Mouse (Mus musculus): ENCODE results near the gene Creb3l2.
A peak's percentile ranks its signal among the peaks of the same experiment; 100 is the strongest.

Creb3l2 gene

GRCm38 (mm10) chr6:37325906-37326602, 115.9 kb downstream of the Creb3l2 start:
- DNase-seq (ENCODE audit: low spot score in 2 of 2) = no peak

DNA sequence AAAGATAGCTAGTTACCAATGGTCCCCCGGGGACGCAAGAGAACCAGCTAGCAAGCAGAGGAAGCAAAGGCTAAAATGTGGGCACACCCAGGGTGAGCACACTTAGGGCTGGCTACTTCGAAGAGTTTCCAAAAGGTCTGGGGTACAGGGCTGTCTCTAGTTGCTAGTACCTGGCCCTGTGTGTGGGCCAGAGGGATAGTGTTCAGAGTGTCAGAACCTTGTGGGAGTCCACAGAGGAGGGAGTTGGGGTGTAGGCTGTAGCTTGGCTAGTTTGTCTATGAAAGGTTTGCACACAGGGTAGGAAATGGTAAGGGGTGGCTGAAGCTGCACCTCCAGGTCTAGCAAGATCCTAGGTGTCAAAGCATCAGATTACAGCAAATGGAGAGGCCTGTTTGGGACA, 116.9 kb downstream of the Creb3l2 start:
- no peak for DNase-seq (ENCODE audit: low spot score in 2 of 2)

DNA sequence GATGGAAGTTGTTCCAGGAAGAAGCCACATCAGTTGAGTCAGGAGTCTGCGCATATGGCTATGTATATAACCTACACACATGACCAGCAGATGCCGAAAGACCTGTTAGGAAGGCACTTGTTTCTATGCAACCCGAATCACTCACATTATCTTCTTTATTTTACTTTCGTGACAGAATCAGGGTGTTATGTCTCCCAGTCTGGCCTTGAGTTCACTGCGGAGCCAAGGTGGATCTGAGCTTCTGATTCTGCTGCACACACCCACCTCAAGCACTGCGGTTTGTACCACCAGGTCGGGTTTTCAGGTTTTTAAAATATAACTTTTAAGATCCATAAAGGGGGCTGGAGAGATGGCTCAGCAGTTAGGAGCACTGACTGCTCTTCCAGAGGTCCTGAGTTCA, 119.3 kb downstream of the Creb3l2 start:
- no peak for DNase-seq (ENCODE audit: low spot score in 2 of 2)

DNA sequence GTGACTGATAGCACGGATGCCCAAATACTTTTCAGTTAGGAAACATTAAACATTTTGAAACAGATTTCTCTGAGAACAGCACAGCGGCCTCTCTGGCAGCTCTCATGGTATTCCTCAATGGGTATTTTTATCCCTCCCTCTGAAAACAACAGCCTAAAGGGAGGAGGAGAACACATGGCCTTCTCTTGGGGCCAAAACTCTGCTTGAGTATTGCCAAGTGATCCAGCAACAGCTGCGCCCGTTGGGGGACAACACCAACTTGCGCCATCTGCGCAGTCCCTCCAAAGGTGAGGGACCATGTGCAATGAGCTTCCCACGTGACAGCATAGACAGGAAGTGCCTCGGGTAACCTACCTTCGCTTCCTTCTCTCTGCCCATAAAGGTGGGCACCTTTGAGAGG, 119.9 kb downstream of the Creb3l2 start:
- DNase-seq (ENCODE audit: low spot score in 2 of 2) = peak; percentile 48 to 65

DNA sequence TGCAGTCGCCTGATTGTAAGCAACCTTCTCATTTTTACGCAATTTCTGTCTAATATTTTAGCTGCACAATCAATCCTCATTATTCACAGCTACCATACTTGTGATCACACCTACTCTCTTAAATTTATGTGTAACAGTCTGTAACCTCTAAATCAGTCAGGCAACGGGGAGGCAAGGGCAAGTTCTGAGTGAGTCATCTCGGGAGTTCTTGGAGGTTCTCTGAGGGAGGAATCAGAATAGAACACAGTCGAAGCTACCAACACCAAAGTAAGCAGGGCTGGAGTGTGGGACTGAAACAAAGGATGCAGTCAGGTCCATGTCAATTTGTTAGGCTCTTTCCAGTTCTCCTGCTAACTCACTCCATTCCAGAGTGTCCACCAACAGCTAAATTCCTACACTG, 124.0 kb downstream of the Creb3l2 start:
- peak in 1 of 2 experiments; percentile 33 for DNase-seq (ENCODE audit: low spot score in 2 of 2)

DNA sequence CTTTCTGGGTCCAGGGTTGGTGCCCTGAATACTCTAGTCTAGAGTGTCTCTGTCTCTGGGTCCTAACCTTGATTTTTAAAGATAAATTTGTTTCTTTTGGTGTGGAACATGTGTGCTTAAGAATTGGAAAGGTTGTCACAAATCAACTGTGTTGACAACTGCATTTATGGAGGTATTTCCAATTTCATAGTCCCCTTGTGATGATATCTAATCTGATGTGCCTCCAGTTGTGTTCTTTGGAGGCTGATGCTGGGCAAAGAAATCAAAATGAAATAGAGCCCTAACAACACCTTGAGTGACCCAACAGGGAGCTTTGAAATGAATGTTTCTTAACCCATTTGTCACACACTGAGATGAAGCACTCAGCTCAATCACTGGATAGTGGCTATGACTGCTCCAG, 126.5 kb downstream of the Creb3l2 start:
- DNase-seq (ENCODE audit: low spot score in 2 of 2) = no peak

DNA sequence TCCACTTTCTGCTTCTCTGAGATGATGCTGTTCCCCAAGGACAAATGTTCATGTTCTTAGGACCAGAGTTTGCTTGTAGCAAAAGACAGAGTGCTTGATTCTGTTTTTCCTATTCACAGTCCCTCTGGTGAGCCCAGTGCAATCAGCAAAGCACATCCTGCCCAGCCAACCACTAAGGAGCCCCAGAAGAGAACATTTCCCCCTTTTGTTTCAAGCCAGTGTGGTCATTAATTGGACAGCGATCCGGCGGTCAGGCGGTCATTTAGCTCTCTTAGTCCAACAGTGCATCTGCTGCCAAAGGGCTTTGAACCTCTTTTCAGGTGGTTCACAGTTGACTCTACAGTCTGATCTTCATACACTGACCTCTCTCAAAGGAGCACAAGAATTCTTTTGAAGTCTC, 131.3 kb downstream of the Creb3l2 start:
- DNase-seq (ENCODE audit: low spot score in 2 of 2) = no peak

GRCm38 (mm10) chr6:37306616-37307015, 135.3 kb downstream of the Creb3l2 start:
- no peak for DNase-seq (ENCODE audit: low spot score in 2 of 2)

- DNase-seq (ENCODE audit: low spot score in 2 of 2) = peak in 1 of 2 experiments; percentile 51
Measured at GRCm38 (mm10) chr6:37300492-37300891, 141.5 kb downstream of the Creb3l2 start.

GRCm38 (mm10) chr6:37299562-37300390, 142.2 kb downstream of the Creb3l2 start, which contains the start of gene Dgki:
Gene Dgki, minus strand, starts transcription at chr6:37300184.
- peak; percentile 86 to 88 for DNase-seq (ENCODE audit: low spot score in 2 of 2)

GRCm38 (mm10) chr6:37298982-37299381, 143.0 kb downstream of the Creb3l2 start:
- no peak for DNase-seq (ENCODE audit: low spot score in 2 of 2)

DNA sequence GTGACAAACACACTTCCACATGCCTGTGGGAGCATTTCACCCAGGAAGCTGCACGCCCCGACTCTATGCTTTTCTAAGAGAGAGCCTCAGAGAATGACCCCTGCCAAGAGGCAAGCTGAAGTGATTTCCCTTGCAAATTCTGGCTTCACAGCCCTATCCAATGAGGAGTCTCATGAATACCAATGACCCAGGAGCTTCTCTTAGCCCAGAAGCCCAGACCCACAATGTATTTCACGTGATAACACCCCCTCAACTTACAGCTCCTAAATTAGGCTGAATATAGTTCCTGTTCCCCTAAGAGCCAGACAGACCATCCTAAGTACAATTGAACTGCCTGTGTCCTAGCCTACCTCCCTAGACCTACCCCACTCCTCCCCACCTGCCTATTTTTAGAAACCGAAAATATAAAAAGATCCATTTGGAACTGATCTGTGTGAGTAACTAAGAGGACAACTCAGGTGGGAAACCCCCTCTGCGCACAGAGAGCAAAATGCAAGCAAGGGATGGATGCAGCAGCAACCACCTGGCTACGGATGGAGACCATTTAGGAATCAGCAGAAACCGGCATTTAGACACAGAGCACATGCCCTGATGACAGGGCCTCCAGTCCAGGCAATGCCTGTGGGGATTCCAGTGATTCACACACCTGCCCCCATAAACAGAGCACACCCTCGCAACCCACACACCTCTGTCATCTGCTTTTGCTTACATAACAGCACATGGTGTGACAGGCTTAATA, 144.0 kb downstream of the Creb3l2 start:
- peak; percentile 58 to 61 for DNase-seq (ENCODE audit: low spot score in 2 of 2)

- DNase-seq (ENCODE audit: low spot score in 2 of 2) = no peak
Measured at GRCm38 (mm10) chr6:37292068-37292467, 149.9 kb downstream of the Creb3l2 start.

- DNase-seq (ENCODE audit: low spot score in 2 of 2) = no peak
Measured at GRCm38 (mm10) chr6:37291171-37291570, 150.8 kb downstream of the Creb3l2 start.

DNA sequence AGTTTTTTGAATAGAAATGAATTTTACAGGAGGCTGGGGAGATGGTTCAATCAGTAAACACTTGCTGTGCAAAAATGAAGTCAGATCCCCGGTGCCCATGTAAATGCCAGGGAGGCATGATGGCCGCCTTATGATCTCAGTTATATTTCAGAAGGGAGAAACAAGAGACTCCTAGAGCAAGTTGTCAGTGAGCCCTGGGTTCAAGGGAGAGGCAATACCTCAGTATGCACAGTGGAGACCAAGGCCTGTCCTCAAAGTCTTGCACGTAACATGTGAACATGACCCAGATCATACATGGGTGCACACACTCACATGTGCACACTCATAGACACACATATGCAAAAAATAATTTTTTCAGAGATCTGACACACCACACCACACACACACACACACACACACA, 151.3 kb downstream of the Creb3l2 start:
- DNase-seq (ENCODE audit: low spot score in 2 of 2) = no peak

GRCm38 (mm10) chr6:37286134-37286533, 155.8 kb downstream of the Creb3l2 start:
- DNase-seq (ENCODE audit: low spot score in 2 of 2) = no peak

GRCm38 (mm10) chr6:37284879-37285278, 157.1 kb downstream of the Creb3l2 start:
- DNase-seq (ENCODE audit: low spot score in 2 of 2) = no peak

- no peak for DNase-seq (ENCODE audit: low spot score in 2 of 2)
Measured at GRCm38 (mm10) chr6:37283336-37283735, 158.6 kb downstream of the Creb3l2 start.

- DNase-seq (ENCODE audit: low spot score in 2 of 2) = no peak
Measured at GRCm38 (mm10) chr6:37282659-37283058, 159.3 kb downstream of the Creb3l2 start.
